In genomic region chr12:24831153-24831963, GRCm38 (mm10) we compare ENCODE assay signal across 8 mouse cellular contexts. TPM values are rescaled to one million over a fixed set of nuclear protein-coding genes. Genes with fewer than 3 reads are reported as not detected.
DNase-seq lines count a peak whose midpoint lies in the region; ATAC-seq and TF ChIP-seq lines count a peak whose summit lies in the region.

No protein-coding gene starts in this region.

- no peaks in the 10 kb centered on the region for H3K27me3 ChIP-seq in embryonic facial prominence, embryonic 14.5 days (replicated peaks; ENCODE audit: control insufficient read depth, insufficient read depth, low read length)
- H3K27me3 ChIP-seq in limb, embryonic 15.5 days = no peaks in the 10 kb centered on the region
- no peaks in the 10 kb centered on the region for H3K27me3 ChIP-seq in midbrain, postnatal 0 days (ENCODE audit: insufficient read depth, low read length)
- H3K27me3 ChIP-seq in splenic B cell, adult 2 months (ENCODE audit: control insufficient read depth, insufficient read depth, low read length, poor library complexity, severe bottlenecking) = peaks cover 2% of the 10 kb centered on the region; the same call in 1 of the 2 replicates

- peak overlapping the region; percentile 96 for H3K9ac ChIP-seq in embryonic facial prominence, embryonic 14.5 days (ENCODE audit: low read depth, low read length)
- peak overlapping the region; percentile 80 for H3K9ac ChIP-seq in limb, embryonic 15.5 days
- H3K9ac ChIP-seq in midbrain, postnatal 0 days (replicated peaks; ENCODE audit: low read length, poor library complexity, severe bottlenecking) = peak overlapping the region; percentile 96

- H3K4me1 ChIP-seq in bone marrow, adult 2 months (ENCODE audit: control insufficient read depth, insufficient read depth, low read length) = no peaks in the 10 kb centered on the region; the same call in 1 of the 2 replicates
- peaks cover 28% of the 10 kb centered on the region for H3K4me1 ChIP-seq in embryonic facial prominence, embryonic 14.5 days (ENCODE audit: control insufficient read depth, insufficient read depth, low read length)
- peaks cover 24% of the 10 kb centered on the region; the same call in 1 of the 2 replicates for H3K4me1 ChIP-seq in limb, embryonic 15.5 days
- H3K4me1 ChIP-seq in midbrain, postnatal 0 days (ENCODE audit: insufficient read depth, low read length) = peaks cover 15% of the 10 kb centered on the region; the same call in 1 of the 2 replicates

- H3K4me3 ChIP-seq in bone marrow, adult 2 months (replicated peaks; ENCODE audit: control insufficient read depth, low read depth, low read length) = peak overlapping the region; percentile 95
- peak overlapping the region; percentile 93 for H3K4me3 ChIP-seq in embryonic facial prominence, embryonic 14.5 days (ENCODE audit: low read depth, low read length)
- peak overlapping the region; percentile 90 for H3K4me3 ChIP-seq in limb, embryonic 15.5 days
- peak overlapping the region; percentile 90 for H3K4me3 ChIP-seq in midbrain, postnatal 0 days (ENCODE audit: low read depth, low read length)

- DNase-seq in A20 (ENCODE audit: low read depth, low spot score) = peak; percentile 45
- peak; percentile 99 for DNase-seq in embryonic facial prominence, embryonic 14.5 days (ENCODE audit: low spot score)
- DNase-seq in heart, adult 8-10 months (ENCODE audit: low spot score) = peak; percentile 58
- DNase-seq in kidney, adult 8-10 months = peak; percentile 51 to 60
- DNase-seq in midbrain, postnatal 0 days (ENCODE audit: low spot score) = peak; percentile 99
- DNase-seq in splenic B cell, adult 2 months (ENCODE audit: low read depth, low spot score) = peak; percentile 40

- no peaks in the 10 kb centered on the region for H3K9me3 ChIP-seq in embryonic facial prominence, embryonic 14.5 days (ENCODE audit: control insufficient read depth, low read length)
- no peaks in the 10 kb centered on the region for H3K9me3 ChIP-seq in limb, embryonic 15.5 days
- no peaks in the 10 kb centered on the region for H3K9me3 ChIP-seq in midbrain, postnatal 0 days (ENCODE audit: low read length)

- H3K36me3 ChIP-seq in embryonic facial prominence, embryonic 14.5 days (ENCODE audit: control insufficient read depth, insufficient read depth, low read length) = no peaks in the 10 kb centered on the region
- H3K36me3 ChIP-seq in limb, embryonic 15.5 days = no peaks in the 10 kb centered on the region
- no peaks in the 10 kb centered on the region for H3K36me3 ChIP-seq in midbrain, postnatal 0 days (ENCODE audit: insufficient read depth, low read length)
- H3K36me3 ChIP-seq in splenic B cell, adult 2 months (ENCODE audit: control insufficient read depth, insufficient read depth, low read length, poor library complexity, severe bottlenecking) = no peaks in the 10 kb centered on the region

- peak; percentile 40; the same call in 1 of the 2 replicates for TF ChIP-seq POLR2A in bone marrow, adult 2 months (IDR thresholded peaks at IDR 0.05; ENCODE audit: borderline replicate concordance, control insufficient read depth, low read depth, low read length)

- ATAC-seq in embryonic facial prominence, embryonic 14.5 days (ENCODE audit: low read depth) = peak; percentile 100
- ATAC-seq in limb, embryonic 15.5 days (ENCODE audit: insufficient number of reproducible peaks, low FRiP score, low TSS enrichment, low read depth) = peak; percentile 100
- ATAC-seq in midbrain, postnatal 0 days (ENCODE audit: low FRiP score) = peak; percentile 100

- no peak for TF ChIP-seq CTCF in bone marrow, adult 2 months (IDR thresholded peaks at IDR 0.05; ENCODE audit: control insufficient read depth, insufficient read depth, low read length)
- TF ChIP-seq CTCF in midbrain, postnatal 0 days (IDR thresholded peaks at IDR 0.05) = peak; percentile 75

- under 1% methylated on average over 94 of the region's 95 CpGs for WGBS in bone marrow, adult 2 months
- WGBS in embryonic facial prominence, embryonic 14.5 days = 0% methylated on average over 18 of the region's 95 CpGs
- under 1% methylated on average over 69 of the region's 95 CpGs for WGBS in limb, embryonic 15.5 days
- WGBS in midbrain, postnatal 0 days = under 1% methylated on average over 66 of the region's 95 CpGs

- H3K27ac ChIP-seq in bone marrow, adult 2 months (ENCODE audit: control insufficient read depth, insufficient read depth, low read depth, low read length, poor library complexity) = peak overlapping the region; percentile 50
- H3K27ac ChIP-seq in embryonic facial prominence, embryonic 14.5 days (replicated peaks; ENCODE audit: low read depth, low read length) = peak overlapping the region; percentile 90
- H3K27ac ChIP-seq in limb, embryonic 15.5 days = peak overlapping the region; percentile 96
- H3K27ac ChIP-seq in midbrain, postnatal 0 days (ENCODE audit: low read depth, low read length) = peak overlapping the region; percentile 97

- H3K4me2 ChIP-seq in embryonic facial prominence, embryonic 14.5 days (ENCODE audit: low read depth, low read length) = peak overlapping the region; percentile 67
- peak overlapping the region; percentile 73 for H3K4me2 ChIP-seq in limb, embryonic 15.5 days
- peak overlapping the region; percentile 60 for H3K4me2 ChIP-seq in midbrain, postnatal 0 days (ENCODE audit: low read depth, low read length, poor library complexity, severe bottlenecking)

RNA-seq across cellular contexts. Expression of gene Mboat2, which starts 0.7 kb away (rescaled TPM):
- 11.4 and 16.8 TPM in 2 replicates for polyA plus RNA-seq in bone marrow, adult 2 months (2011; ENCODE audit: insufficient read depth, insufficient read length, low replicate concordance, missing spikeins)
- 50.5 and 55.5 TPM in 2 replicates for polyA plus RNA-seq in embryonic facial prominence, embryonic 14.5 days (2014; fragmentation: Nextera tagmentation; extraction: Ambion mirVana)
- 10 to 100 TPM in 2 of 4 experiments, 1 to 10 TPM in 2; 9.6 to 13.6 (median 9.9) TPM for total RNA-seq in heart, adult 8-10 months (2022)
- 122 and 127 TPM in 2 replicates for polyA plus RNA-seq in limb, embryonic 15.5 days (2015; fragmentation: Nextera tagmentation; extraction: Ambion mirVana)
- total RNA-seq in midbrain, postnatal 0 days (2014; rRNA removed) = 62.0 and 78.0 TPM in 2 replicates
- polyA plus RNA-seq in midbrain, postnatal 0 days (2015; fragmentation: Nextera tagmentation; extraction: Ambion mirVana) = 69.2 and 71.5 TPM in 2 replicates

Comparison
In these comparisons a context has a peak if more than half of its experiments do, and no peak if none do; other contexts are left out.
1. Peak in every context shown above with its lines: DNase-seq, ATAC-seq, H3K4me3 ChIP-seq and H3K27ac ChIP-seq.
2. DNase-seq: peak in every context shown above with its lines; median percentile 99 in embryonic facial prominence, embryonic 14.5 days; 99 in midbrain, postnatal 0 days; 58 in heart, adult 8-10 months; 56 in kidney, adult 8-10 months; 45 in A20; 40 in splenic B cell, adult 2 months.